Mouse (Mus musculus) heart, postnatal 14 days (tissue): Measurements from ENCODE around the gene Anxa2. TPM values are rescaled to one million over a fixed set of nuclear protein-coding genes. Genes with fewer than 3 reads are reported as not detected.

Experiments used
- DNase-seq, 2 experiments: peaks; one replicate each; pipeline ENCODE4 v3.0.0; 2021 to 2022
- intact Hi-C: fragments of 180-260 bp; cut with DNase I; formaldehyde crosslinking; loops from one replicate; pipeline ENCODE4 v1.15.1; 2025
- total RNA-seq, 2 experiments: library from RNA; stranded (reverse); gene quantifications; 2 replicates each; pipeline ENCODE4 v1.2.3; 2021

The Anxa2 gene
- total RNA-seq, 2 experiments from 2014 or later, result 119 to 146 TPM

DNA sequence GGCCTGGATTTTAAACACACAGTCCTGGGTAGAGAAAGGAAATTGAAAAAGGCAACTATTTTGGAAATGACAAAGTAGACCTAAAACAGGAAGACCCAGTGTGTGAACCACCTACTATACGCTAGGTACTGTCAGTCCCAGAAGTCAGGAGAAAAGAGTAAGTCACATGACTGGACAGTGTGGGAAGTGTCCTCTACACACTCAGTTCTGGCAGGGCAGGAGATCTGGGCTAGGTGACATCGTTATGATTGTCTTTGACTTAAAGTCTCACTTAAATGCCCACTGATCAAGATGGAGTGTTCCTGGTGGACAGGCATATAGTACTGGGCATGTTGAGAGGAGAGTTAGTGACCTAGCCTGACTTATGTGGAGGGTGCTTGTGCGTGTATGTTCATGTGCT is 3.7 kb downstream of the Anxa2 start:
- no peak for DNase-seq
- intact Hi-C loops, result loop anchor here (2.0 kb wide), 1 partner anchor 16 kb away; no protein-coding TSS in a partner anchor

DNA sequence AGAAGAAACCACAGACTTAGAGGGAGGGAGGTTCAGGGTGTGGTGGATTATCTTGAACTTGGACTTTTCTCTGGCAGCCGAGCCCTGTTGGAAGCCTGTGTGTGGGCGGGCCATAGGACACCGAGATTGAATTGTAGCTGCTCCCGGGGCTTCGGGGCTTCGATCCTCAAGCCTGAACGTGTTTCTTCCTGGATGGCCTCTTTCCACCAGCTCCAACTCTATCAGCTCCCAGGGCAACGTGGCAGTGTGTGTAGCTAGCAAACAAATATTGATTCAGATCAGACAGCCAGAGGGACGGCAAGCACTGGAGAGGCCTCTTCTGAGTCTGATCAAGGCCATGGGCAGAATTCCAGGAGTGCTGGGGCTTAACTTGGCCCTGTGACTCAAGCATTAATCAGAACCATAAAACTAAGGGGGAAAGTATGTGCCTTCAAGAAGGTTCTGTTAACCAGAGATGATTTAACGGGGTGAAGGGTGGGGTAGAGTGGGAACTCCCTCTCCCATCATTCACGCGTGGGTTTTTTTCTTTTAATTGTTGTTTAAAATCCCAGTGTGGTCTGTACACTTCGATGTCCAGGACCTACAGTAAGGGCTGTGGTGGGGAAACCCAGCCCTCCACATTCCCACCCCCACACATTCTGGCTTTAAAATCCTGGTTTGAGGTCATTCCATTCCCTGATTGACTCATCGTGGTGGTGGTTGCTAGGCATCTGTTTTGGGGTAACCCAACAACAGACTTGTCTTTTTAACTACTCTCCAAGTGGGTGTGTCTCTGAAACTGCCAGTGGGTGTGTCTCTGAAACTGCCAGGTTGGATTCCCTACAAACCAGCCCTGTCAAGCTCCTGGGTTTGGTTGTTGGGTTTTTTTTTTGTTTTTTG is 4.6 kb downstream of the Anxa2 start:
- peak; percentile 68 to 75 for DNase-seq
- intact Hi-C loops, result loop anchor here (2.0 kb wide), 1 partner anchor 15 kb away; no protein-coding TSS in a partner anchor

DNA sequence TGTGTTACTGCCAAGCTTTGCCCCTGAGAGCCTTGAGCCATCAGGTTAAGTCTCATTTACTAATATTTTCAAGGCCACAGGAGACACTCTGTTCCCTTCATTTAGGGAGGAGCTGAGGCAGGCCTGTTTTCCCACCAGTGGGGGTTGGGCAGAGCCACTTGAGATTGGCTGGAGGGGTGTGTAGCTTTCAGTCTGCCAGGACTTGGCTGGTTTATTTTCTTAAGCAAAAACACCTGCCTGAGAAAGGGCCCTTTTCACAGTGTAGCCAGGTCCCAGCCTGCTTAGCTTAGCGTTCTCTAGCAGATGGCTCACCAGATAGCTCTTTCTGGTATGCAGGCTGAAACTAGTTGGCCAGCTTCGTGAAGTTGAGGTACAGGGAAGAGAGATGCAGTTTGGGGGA is 5.6 kb downstream of the Anxa2 start:
- peak; percentile 60 to 62 for DNase-seq
- intact Hi-C loops, result no loop called here

DNA sequence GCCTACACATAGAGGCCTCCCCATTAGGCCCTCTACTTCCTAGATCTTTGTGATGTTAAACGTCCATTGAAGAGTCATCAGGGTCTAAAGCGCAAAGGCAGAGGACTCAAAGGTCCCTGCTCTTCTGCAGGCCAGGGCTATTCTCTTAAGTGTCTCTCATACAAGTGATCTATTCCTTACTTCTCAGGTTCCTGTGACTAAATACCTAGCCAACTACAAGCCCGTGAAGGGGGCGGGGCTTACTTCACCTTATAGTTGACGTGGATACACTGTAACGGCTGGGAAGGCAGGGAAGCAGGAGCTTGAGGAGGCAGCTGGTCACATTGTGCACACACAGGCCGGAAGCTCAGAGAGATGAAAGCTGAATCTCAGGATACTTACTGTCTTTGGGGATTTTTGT is 6.5 kb downstream of the Anxa2 start:
- intact Hi-C loops, result no loop called here
- DNase-seq, result no peak

DNA sequence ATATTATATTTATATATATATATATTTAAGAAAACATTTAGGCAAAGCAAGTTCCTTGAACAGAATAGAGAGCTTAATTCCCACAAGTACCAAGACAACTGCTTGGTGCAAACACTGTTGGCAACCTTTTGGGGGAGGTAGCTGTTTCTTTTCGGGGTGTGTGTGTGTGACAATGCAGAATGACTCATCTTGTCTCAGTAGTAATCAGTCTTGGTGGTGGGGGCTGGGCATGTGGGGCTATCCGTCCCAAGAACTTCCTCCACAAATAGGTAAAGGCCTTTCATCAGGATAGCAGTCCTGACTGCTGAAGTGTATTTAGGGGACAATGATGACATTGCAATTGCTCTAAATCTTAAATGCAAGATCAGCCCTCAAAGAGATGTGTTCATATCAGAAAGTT is 9.6 kb downstream of the Anxa2 start:
- no peak for DNase-seq
- intact Hi-C loops, result no loop called here

DNA sequence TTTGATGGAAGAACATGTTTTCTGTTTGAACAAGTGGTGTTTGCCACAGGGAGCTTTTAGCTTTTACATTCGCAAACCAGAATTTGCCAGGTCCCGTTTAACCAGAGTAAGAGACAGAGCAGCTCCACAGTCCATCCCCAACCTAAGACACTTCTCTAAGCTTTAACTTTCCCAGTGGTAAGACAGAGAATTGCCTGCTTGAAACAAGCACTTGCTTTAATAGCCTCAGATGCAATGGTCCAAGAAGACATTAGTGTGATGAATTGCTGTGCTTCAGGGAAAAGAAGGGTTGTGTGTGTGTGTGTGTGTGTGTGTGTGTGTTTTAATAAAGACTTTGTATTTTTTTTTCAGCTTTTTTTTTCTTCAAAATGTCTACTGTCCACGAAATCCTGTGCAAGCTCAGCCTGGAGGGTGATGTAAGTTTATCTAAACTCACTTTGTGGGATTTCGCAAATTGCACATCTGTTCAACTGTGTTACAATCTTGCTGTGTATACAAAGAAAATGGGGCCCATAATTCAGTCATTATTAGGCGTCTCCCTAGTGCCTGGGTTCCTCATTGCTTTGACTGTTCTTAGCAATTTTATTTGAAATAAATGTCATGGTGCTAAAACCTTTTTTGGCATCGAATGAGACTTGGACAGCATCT is 10.8 kb downstream of the Anxa2 start:
- intact Hi-C loops, result no loop called here
- no peak for DNase-seq

DNA sequence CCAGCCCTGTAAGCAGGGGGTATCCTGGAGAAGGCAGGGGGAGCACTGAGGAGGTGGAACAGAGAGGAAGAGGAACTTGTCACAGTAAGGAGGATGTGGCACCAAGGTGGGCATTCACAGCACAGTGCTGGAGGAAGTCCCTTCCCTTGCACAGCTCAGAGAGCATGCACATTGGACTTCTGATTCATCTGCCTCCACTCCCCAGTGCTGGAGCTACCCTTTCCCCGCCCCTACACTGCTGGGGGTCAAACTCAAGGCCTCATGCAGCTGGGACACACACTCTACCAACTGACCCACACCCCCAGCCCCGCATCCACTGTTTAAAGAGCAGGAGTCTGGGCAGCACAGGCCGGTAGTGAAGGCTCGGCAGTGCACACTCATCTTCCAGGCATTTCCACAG is 12.7 kb downstream of the Anxa2 start:
- intact Hi-C loops, result no loop called here

DNA sequence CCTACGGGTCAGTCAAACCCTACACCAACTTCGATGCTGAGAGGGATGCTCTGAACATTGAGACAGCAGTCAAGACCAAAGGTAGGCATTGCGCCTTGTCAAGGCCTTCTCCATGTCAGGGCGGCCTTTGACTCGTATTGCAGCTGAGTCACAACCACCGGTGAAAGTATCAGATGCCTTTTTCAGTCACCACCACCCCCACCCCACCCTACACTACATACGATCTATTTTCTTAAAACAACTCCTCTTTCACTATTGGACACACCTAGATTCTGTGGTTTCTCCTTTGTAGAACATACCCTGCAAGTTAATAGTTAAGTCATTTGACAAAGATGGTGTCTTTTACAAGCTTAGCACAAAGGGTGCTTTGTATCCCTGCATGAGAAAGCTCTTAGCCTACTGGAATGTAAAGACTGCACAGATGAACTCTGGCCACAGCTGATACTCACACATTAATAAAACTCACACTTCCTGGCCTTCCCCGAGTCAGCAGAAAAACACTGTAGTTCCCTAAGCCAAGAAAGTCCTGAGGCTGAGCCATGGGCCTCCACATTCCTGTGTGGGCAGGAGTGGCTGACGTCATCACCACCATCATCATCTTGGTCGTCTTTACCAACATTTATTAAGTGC is 14.0 kb downstream of the Anxa2 start:
- no peak for DNase-seq
- intact Hi-C loops, result no loop called here

More for the DNA sequence above, 12.7 kb downstream of the Anxa2 start:
- DNase-seq, result no peak

DNA sequence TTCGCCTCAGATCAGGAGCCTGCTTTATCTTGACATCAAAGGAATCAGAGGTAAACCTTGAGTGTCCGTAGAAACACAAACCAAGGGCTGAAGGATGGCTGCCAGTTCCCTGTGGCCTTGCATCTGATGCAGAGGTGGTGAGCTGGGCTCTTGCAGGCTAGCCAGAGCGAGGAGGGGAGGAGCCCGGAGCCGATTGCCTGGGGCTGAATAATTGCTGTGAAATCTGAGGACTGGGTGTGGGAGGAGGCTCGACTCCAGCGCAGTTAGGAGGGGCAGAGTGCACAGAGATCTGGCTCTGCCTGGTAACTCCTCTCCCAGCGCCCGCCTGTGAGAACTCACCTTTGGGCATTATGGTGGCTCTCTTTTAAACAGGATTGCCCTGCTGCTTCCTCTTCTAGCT is 15.6 kb downstream of the Anxa2 start:
- DNase-seq, result peak in 1 of 2 experiments; percentile 32
- intact Hi-C loops, result no loop called here

DNA sequence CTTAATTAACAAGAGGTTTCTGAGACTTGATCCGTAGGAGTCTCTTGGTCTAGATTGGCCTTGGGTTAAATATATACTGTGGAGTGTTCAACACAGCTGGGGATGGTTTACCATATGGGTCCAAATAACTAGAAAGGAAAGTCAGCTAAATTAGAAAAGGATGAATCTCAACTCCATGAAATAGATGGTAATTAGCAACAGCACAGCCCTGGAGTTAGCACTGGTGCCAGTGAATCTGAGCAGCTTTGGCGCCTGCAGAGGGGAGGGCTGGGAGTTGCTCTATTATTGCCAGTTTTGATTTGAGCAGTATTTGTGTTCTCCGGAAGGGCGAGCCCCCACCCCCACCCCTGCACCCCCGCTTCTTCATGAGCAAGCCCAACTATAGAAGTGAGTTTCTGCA is 16.9 kb downstream of the Anxa2 start:
- DNase-seq, result no peak
- intact Hi-C loops, result no loop called here

DNA sequence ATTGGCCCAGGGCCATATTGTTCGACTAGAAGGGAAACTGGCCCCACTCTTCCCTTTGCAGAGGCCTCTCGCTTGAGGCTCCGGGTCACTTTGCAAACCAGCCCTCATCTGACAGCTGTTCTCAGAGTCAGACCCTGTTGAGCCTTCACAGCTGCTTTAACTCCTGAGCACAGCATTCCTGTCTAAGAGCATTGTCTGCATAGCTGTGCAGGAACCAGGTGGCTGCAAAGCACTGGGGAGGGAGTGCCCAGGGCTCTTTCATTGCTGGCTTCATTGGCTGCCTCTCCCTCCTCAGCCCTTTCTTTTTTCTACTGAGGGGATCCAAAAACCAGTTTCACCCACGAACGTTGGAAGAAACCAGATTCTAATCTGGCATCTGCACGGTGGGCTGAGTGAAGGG is 17.5 kb downstream of the Anxa2 start:
- DNase-seq, result peak in 1 of 2 experiments; percentile 33

DNA sequence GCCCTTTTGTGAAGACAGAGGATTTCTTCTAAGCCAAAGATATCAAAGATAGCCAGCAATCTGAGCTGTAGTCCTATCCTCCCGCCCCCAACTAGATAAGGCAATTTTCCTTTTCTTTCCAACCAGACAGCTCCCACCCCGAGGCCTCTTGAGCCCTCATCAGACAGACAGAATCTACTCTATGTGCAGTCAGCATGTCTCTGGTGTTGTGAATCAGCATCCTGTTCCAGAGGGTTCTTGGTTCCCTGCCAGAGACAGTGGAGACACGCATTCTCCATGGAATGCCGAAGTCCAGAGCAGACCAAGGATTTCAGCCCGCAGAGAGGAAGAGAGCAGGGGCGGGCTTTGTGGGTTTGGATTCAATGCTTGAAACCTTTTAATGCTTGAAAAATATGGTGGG is 19.3 kb downstream of the Anxa2 start:
- intact Hi-C loops, result loop anchor here (2.0 kb wide), 1 partner anchor 16 kb away; no protein-coding TSS in a partner anchor
- DNase-seq, result peak; percentile 74 to 84

More for the DNA sequence above, 17.5 kb downstream of the Anxa2 start:
- intact Hi-C loops, result no loop called here

DNA sequence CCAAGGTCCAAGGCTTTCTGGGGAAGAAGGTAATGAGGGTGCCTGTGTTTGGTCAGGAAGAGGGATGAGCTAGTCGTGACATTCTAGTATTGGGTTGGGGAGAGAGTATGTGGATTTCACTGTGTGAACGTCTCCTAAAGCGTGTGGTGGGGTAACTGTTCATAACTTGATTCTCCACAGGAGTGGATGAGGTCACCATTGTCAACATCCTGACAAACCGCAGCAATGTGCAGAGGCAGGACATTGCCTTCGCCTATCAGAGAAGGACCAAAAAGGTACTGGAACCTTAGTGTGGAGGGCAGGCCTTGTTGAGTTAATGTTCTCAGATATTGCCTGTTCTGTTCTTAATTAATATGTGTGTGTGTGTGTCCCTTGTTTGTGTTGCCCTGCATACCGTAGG is 22.5 kb downstream of the Anxa2 start:
- intact Hi-C loops, result loop anchor here (5.0 kb wide), 1 partner anchor 34 kb away; no protein-coding TSS in a partner anchor
- no peak for DNase-seq

DNA sequence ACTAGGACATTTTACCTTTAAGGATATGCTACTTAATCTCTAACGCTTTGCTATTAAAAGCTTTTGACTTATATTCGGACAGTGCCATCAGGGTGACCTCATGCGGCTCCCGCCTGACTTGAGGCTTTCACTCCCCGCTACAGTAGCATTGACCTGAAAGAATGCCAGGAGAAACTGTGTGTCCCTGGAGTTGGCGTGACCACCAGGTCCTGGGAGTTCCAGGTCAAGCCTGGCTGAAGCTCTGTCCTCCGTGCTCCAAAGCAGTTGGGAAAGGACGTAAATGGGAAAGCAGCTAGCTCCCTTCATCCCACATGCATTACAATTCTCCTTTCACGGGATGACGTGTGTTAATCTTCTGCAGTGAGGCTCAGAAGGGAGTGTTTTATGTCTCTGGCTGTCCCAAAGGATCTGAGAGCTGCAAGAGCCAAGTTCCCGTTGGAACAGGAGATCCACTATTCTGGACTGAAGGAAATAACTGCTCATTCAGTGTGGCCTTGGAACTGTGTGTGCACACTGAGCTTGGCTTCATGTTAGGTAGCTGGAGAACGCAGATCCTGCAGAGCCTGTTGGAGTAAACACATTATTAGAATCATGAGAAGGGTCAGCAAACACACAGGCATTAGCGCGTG is 23.9 kb downstream of the Anxa2 start:
- peak in 1 of 2 experiments; percentile 46 for DNase-seq
- intact Hi-C loops, result loop anchor here (5.0 kb wide), 1 partner anchor 35 kb away; no protein-coding TSS in a partner anchor

DNA sequence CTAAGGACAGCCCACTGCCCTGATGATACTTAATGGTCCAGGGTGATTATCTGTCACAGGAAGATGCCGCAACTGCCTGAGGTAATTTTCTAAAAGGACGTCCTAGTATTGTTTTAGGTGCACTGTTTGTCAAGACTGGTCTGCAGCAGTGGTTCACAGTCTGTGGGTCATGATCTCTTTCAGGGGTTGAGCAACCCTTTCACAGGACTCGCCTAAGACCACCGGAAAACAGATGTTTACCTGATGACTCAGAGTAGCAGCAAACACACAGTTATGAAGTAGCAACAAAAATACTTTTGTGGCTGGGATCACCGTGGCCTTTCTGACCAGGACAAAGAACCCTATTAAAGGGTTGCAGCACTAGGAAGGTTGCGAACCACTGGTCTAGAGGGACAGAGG is 24.4 kb downstream of the Anxa2 start:
- DNase-seq, result no peak
- intact Hi-C loops, result loop anchor here (2.0 to 5.0 kb wide), 2 partner anchors 36 to 119 kb away; no protein-coding TSS in a partner anchor

DNA sequence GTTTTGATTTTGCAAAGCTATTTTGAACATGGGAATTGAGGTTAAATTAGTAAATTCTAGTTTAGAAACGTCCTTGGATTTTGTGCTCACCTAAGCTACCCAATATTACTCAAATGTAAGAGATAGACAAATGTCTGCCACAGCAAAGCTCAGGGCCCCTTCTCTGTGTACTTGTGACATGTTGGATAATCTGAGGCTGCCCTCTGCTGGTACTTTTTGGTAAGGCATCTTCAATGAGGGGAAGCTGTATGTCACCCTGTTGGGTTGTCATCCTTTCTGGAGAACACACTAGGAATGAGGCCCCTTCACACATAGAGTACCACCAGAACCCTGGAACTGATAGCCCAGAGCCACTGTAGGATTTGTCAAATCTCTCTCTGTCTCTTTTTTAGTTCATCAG is 26.9 kb downstream of the Anxa2 start:
- intact Hi-C loops, result loop anchor here (2.0 kb wide), 1 partner anchor 62 kb away; no protein-coding TSS in a partner anchor
- DNase-seq, result peak; percentile 85 to 91

DNA sequence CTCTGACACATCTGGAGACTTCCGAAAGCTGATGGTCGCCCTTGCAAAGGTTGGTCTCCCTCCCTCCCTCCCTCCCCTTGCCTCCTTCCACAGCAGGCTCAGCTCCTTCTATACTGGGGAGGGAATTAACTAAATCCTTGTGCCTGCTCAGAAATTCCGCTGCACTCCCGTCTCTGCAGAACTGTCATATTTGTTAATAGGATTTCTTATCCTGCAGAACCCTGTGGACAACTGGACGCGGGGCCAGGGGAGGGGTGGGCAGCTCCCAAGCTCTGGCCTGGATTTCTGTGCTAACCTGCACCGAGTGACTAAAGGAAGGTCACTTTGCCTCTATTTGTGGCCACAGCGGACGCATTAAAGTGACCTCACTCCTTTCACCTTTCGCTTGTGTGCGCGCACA is 30.4 kb downstream of the Anxa2 start:
- intact Hi-C loops, result no loop called here

DNA sequence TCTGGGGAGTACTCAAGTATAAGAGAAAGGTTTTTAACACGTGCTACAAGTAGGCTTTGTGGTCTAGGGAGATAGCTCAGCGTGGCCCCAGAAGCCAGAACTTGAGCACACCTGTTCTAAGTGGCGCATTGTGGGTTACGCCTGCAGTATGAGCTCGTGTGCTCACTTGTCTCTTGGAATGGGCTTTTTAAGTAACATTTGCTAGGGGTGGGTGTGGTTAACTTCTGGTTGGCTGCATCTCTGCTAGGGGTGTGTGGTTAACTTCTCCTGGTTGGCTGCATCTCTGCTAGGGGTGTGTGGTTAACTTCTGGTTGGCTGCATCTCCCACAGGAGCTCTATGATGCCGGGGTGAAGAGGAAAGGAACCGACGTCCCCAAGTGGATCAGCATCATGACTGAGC is 32.7 kb downstream of the Anxa2 start:
- intact Hi-C loops, result no loop called here
- DNase-seq, result no peak

More for the DNA sequence above, 30.4 kb downstream of the Anxa2 start:
- no peak for DNase-seq

DNA sequence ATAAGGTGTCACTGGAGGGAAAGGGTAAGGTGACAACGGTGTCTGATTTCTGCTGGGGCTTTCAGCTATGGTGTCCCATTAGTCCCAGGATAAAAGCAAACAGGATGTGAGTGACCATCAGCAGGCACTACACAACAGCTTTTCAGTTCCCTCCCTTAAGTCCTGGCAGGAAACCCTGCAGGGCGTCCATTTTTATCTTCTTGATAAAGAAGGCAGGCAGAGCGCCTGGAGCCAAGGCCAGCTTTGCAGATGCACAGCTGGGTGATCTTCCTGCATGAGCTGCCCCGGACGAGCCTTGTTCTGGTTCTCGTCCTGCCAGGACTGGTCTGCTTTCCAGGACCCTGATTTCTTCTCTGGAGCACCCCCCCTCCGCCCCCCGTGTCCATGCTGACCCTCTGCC is 35.1 kb downstream of the Anxa2 start:
- DNase-seq, result peak; percentile 28 to 31
- intact Hi-C loops, result no loop called here

DNA sequence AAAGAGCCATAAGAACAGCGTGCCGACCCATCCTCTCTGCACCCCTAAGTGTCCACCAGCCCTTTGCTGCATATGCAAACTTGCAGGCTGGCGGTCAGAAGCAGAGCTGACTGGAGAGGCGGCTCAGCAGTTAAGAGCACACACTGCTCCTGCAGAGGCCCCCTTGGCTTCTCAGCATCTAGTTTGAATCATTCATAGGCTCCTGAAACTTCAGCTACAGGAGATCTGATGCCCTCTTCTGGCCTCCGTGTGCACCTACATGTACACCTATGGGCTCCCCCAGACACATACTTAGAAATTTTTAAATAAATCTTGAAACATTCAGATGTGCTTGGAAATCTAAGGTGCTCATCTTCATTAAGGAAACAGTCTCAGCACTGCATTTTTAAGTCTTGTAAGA is 35.6 kb downstream of the Anxa2 start:
- DNase-seq, result no peak
- intact Hi-C loops, result no loop called here
